Mouse (Mus musculus): Measurements from ENCODE around the gene Noxa1. TPM values are rescaled to one million over a fixed set of nuclear protein-coding genes. Genes with fewer than 3 reads are reported as not detected.

Gene Noxa1
- polyA plus RNA-seq, 1 experiment from 2014 or later, result 1.7 TPM

GRCm38 (mm10) chr2:25055409-25056155 is 39.4 kb downstream of the Noxa1 start:
- peak overlapping the region; percentile 87 for H3K4me2 ChIP-seq (ENCODE audit: low read depth, low read length)
- peak overlapping the region; percentile 87; the same call in 1 of the 2 replicates for H3K4me3 ChIP-seq (ENCODE audit: low read length)
- H3K27me3 ChIP-seq (ENCODE audit: control insufficient read depth, insufficient read depth, low read depth, low read length), result no peaks in the 10 kb centered on the region
- WGBS, result 88% methylated on average over 21 of the region's 21 CpGs
- H3K4me1 ChIP-seq (replicated peaks; ENCODE audit: control insufficient read depth, insufficient read depth, low read length), result peaks cover 10% of the 10 kb centered on the region
- no peak for ATAC-seq (ENCODE audit: low read depth)
- H3K27ac ChIP-seq (ENCODE audit: low read length), result no peak overlapping the region
- H3K36me3 ChIP-seq (ENCODE audit: control insufficient read depth, insufficient read depth, low read length), result no peaks in the 10 kb centered on the region; the same call in 1 of the 2 replicates
- H3K9ac ChIP-seq (ENCODE audit: low read length), result peak overlapping the region; percentile 83
- no peaks in the 10 kb centered on the region for H3K9me3 ChIP-seq (ENCODE audit: control insufficient read depth, low read length)

GRCm38 (mm10) chr2:25055068-25055405 is 39.9 kb downstream of the Noxa1 start:
- no peaks in the 10 kb centered on the region; the same call in 1 of the 2 replicates for H3K36me3 ChIP-seq (ENCODE audit: control insufficient read depth, insufficient read depth, low read length)
- H3K4me3 ChIP-seq (ENCODE audit: low read length), result peak overlapping the region; percentile 87
- WGBS, result 54% methylated on average over 2 of the region's 2 CpGs
- no peaks in the 10 kb centered on the region for H3K27me3 ChIP-seq (ENCODE audit: control insufficient read depth, insufficient read depth, low read depth, low read length)
- H3K9me3 ChIP-seq (ENCODE audit: control insufficient read depth, low read length), result no peaks in the 10 kb centered on the region
- H3K4me1 ChIP-seq (replicated peaks; ENCODE audit: control insufficient read depth, insufficient read depth, low read length), result peaks cover 10% of the 10 kb centered on the region
- 0 out of 2 replicates have a peak, but pooled peaks have one; percentile 8 for ATAC-seq (ENCODE audit: low read depth)
- peak overlapping the region; percentile 87 for H3K4me2 ChIP-seq (ENCODE audit: low read depth, low read length)
- H3K27ac ChIP-seq (ENCODE audit: low read length), result no peak overlapping the region
- H3K9ac ChIP-seq (ENCODE audit: low read length), result peak overlapping the region; percentile 83

- Histone ChIP-seq H3K4me1 (replicated peaks; ENCODE audit: control insufficient read depth, insufficient read depth, low read length) (peaks cover 10% of the 10 kb centered on the region), H3K27ac (ENCODE audit: low read length) (no peak within 1 kb of the TSS), H3K36me3 (ENCODE audit: control insufficient read depth, insufficient read depth, low read length) (no peaks in the 10 kb centered on the region; the same call in 1 of the 2 replicates), H3K27me3 (ENCODE audit: control insufficient read depth, insufficient read depth, low read depth, low read length) (no peaks in the 10 kb centered on the region), H3K9ac (ENCODE audit: low read length) (peak within 1 kb of the TSS; percentile 83), H3K9me3 (ENCODE audit: control insufficient read depth, low read length) (no peaks in the 10 kb centered on the region), H3K4me3 (ENCODE audit: low read length) (peak within 1 kb of the TSS; percentile 87), H3K4me2 (ENCODE audit: low read depth, low read length) (peak within 1 kb of the TSS; percentile 87)
- ATAC-seq (ENCODE audit: low read depth), result peak; percentile 96
- 5% methylated on average over 44 of the region's 47 CpGs for WGBS
Observed at GRCm38 (mm10) chr2:25054221-25055067, 40.5 kb downstream of the Noxa1 start, which contains the start of gene Nsmf. Gene Nsmf, plus strand, starts transcription at chr2:25054355.

- Histone ChIP-seq H3K4me3 (ENCODE audit: low read length) (no peak overlapping the region), H3K36me3 (ENCODE audit: control insufficient read depth, insufficient read depth, low read length) (no peaks in the 10 kb centered on the region), H3K9me3 (ENCODE audit: control insufficient read depth, low read length) (no peaks in the 10 kb centered on the region), H3K9ac (ENCODE audit: low read length) (no peak overlapping the region), H3K4me2 (ENCODE audit: low read depth, low read length) (no peak overlapping the region), H3K27me3 (ENCODE audit: control insufficient read depth, insufficient read depth, low read depth, low read length) (no peaks in the 10 kb centered on the region), H3K27ac (ENCODE audit: low read length) (no peak overlapping the region), H3K4me1 (replicated peaks; ENCODE audit: control insufficient read depth, insufficient read depth, low read length) (peaks cover 10% of the 10 kb centered on the region)
- ATAC-seq (ENCODE audit: low read depth), result no peak
- 91% methylated on average over 6 of the region's 6 CpGs for WGBS
Observed at GRCm38 (mm10) chr2:25053101-25053500, 41.8 kb downstream of the Noxa1 start.

GRCm38 (mm10) chr2:25051450-25051849 is 43.5 kb downstream of the Noxa1 start:
- H3K4me3 ChIP-seq (ENCODE audit: low read length), result no peak overlapping the region
- no peak for ATAC-seq (ENCODE audit: low read depth)
- no peaks in the 10 kb centered on the region for H3K9me3 ChIP-seq (ENCODE audit: control insufficient read depth, low read length)
- no peaks in the 10 kb centered on the region for H3K27me3 ChIP-seq (ENCODE audit: control insufficient read depth, insufficient read depth, low read depth, low read length)
- 80% methylated on average over 8 of the region's 8 CpGs for WGBS
- no peaks in the 10 kb centered on the region for H3K36me3 ChIP-seq (ENCODE audit: control insufficient read depth, insufficient read depth, low read length)
- peaks cover 10% of the 10 kb centered on the region for H3K4me1 ChIP-seq (replicated peaks; ENCODE audit: control insufficient read depth, insufficient read depth, low read length)
- H3K27ac ChIP-seq (ENCODE audit: low read length), result no peak overlapping the region
- no peak overlapping the region for H3K9ac ChIP-seq (ENCODE audit: low read length)
- no peak overlapping the region for H3K4me2 ChIP-seq (ENCODE audit: low read depth, low read length)

- H3K9ac ChIP-seq (ENCODE audit: low read length), result no peak overlapping the region
- ATAC-seq (ENCODE audit: low read depth), result no peak
- peaks cover 10% of the 10 kb centered on the region for H3K4me1 ChIP-seq (replicated peaks; ENCODE audit: control insufficient read depth, insufficient read depth, low read length)
- no peaks in the 10 kb centered on the region for H3K27me3 ChIP-seq (ENCODE audit: control insufficient read depth, insufficient read depth, low read depth, low read length)
- H3K36me3 ChIP-seq (ENCODE audit: control insufficient read depth, insufficient read depth, low read length), result no peaks in the 10 kb centered on the region
- no peak overlapping the region for H3K27ac ChIP-seq (ENCODE audit: low read length)
- no peak overlapping the region for H3K4me3 ChIP-seq (ENCODE audit: low read length)
- WGBS, result 86% methylated on average over 7 of the region's 7 CpGs
- no peaks in the 10 kb centered on the region for H3K9me3 ChIP-seq (ENCODE audit: control insufficient read depth, low read length)
- no peak overlapping the region for H3K4me2 ChIP-seq (ENCODE audit: low read depth, low read length)
Observed at GRCm38 (mm10) chr2:25050921-25051320, 44.0 kb downstream of the Noxa1 start.

- ATAC-seq (ENCODE audit: low read depth), result no peak
- 67% methylated on average over 5 of the region's 5 CpGs for WGBS
- no peaks in the 10 kb centered on the region for H3K36me3 ChIP-seq (ENCODE audit: control insufficient read depth, insufficient read depth, low read length)
Observed at GRCm38 (mm10) chr2:25040089-25040488, 54.9 kb downstream of the Noxa1 start.

More at GRCm38 (mm10) chr2:25040089-25040488, 54.9 kb downstream of the Noxa1 start:
- Histone ChIP-seq H3K9me3 (ENCODE audit: control insufficient read depth, low read length) (no peaks in the 10 kb centered on the region), H3K27ac (ENCODE audit: low read length) (no peak overlapping the region), H3K4me3 (ENCODE audit: low read length) (no peak overlapping the region), H3K4me2 (ENCODE audit: low read depth, low read length) (no peak overlapping the region), H3K9ac (ENCODE audit: low read length) (no peak overlapping the region), H3K27me3 (ENCODE audit: control insufficient read depth, insufficient read depth, low read depth, low read length) (no peaks in the 10 kb centered on the region), H3K4me1 (replicated peaks; ENCODE audit: control insufficient read depth, insufficient read depth, low read length) (no peaks in the 10 kb centered on the region)
